Mouse (Mus musculus): Measurements from ENCODE around the gene Lnpk.

The Lnpk gene

GRCm38 (mm10) chr2:74488443-74488842 lies 90.8 kb downstream of the Lnpk start:
- DNase-seq, result no peak

GRCm38 (mm10) chr2:74482651-74483050 lies 96.6 kb downstream of the Lnpk start:
- no peak for DNase-seq

- no peak for DNase-seq
These were observed 97.1 kb downstream of the Lnpk start for GRCm38 (mm10) chr2:74482086-74482485.
